Mouse (Mus musculus) heart, adult 2 months (tissue): ENCODE measurements around the gene Tmem52.

Experiments used
- CTCF ChIP-seq: fragments of 200-600 bp; IDR thresholded peaks from 2 replicates; pipeline ENCODE4 v1.8.1; 2022; ENCODE audit warnings: antibody characterized with exemption, mild to moderate bottlenecking, moderate library complexity
- EP300 ChIP-seq: fragments of 200-500 bp; IDR thresholded peaks from 2 replicates; pipeline ENCODE4 v1.6.1; 2011; ENCODE audit warnings: low read depth, low read length, control low read depth; ENCODE audit not compliant: insufficient read depth
- POLR2A ChIP-seq: fragments of 200-500 bp; IDR thresholded peaks from 2 replicates; pipeline ENCODE4 v1.6.1; 2011; ENCODE audit warnings: mild to moderate bottlenecking, low read depth, low read length, control low read depth; ENCODE audit not compliant: insufficient read depth

- no peak for TF ChIP-seq POLR2A
- TF ChIP-seq EP300 = no peak
- no peak for TF ChIP-seq CTCF
These were observed 18.8 kb downstream of the Tmem52 start for GRCm38 (mm10) chr4:155487746-155488145.
